Mouse (Mus musculus): ENCODE results near the gene Ak4. TPM values are rescaled to one million over a fixed set of nuclear protein-coding genes. Genes with fewer than 3 reads are reported as not detected.
A peak's percentile ranks its signal among the peaks of the same experiment; 100 is the strongest.

Ak4 gene
- polyA plus RNA-seq, 1 experiment from 2014 or later: 9.5 TPM

- DNase-seq (ENCODE audit: low spot score) (peak; percentile 79), ATAC-seq (replicated peaks; ENCODE audit: low FRiP score, low TSS enrichment, low read depth) (no peak)
- no peak overlapping the region for H3K27ac ChIP-seq (ENCODE audit: low read depth)
- no peaks in the 10 kb centered on the region for H3K36me3 ChIP-seq (ENCODE audit: control insufficient read depth, insufficient read depth, low read length)
- H3K4me2 ChIP-seq (ENCODE audit: low read length): peak overlapping the region; percentile 60
- WGBS: 11% methylated on average over 24 of the region's 24 CpGs
- peak overlapping the region; percentile 35 for H3K4me3 ChIP-seq (ENCODE audit: low read depth, low read length)
- H3K9me3 ChIP-seq (ENCODE audit: control insufficient read depth, low read length): no peaks in the 10 kb centered on the region
- no peak overlapping the region for H3K9ac ChIP-seq (ENCODE audit: low read length)
- peaks cover 14% of the 10 kb centered on the region for H3K27me3 ChIP-seq (replicated peaks; ENCODE audit: control insufficient read depth, insufficient read depth, low read length)
- no peaks in the 10 kb centered on the region; the same call in 1 of the 2 replicates for H3K4me1 ChIP-seq (replicated peaks; ENCODE audit: control insufficient read depth, insufficient read depth, low read length)
Measured at GRCm38 (mm10) chr4:101507571-101508422, 88.7 kb downstream of the Ak4 start.

GRCm38 (mm10) chr4:101508431-101508830, 89.4 kb downstream of the Ak4 start:
- DNase-seq (ENCODE audit: low spot score) (no peak), ATAC-seq (replicated peaks; ENCODE audit: low FRiP score, low TSS enrichment, low read depth) (no peak)
- Histone ChIP-seq H3K27me3 (replicated peaks; ENCODE audit: control insufficient read depth, insufficient read depth, low read length) (peaks cover 14% of the 10 kb centered on the region), H3K9me3 (ENCODE audit: control insufficient read depth, low read length) (no peaks in the 10 kb centered on the region), H3K27ac (ENCODE audit: low read depth) (no peak overlapping the region), H3K4me2 (ENCODE audit: low read length) (peak overlapping the region; percentile 60), H3K4me1 (replicated peaks; ENCODE audit: control insufficient read depth, insufficient read depth, low read length) (no peaks in the 10 kb centered on the region; the same call in 1 of the 2 replicates), H3K4me3 (ENCODE audit: low read depth, low read length) (peak overlapping the region; percentile 32), H3K36me3 (ENCODE audit: control insufficient read depth, insufficient read depth, low read length) (no peaks in the 10 kb centered on the region), H3K9ac (ENCODE audit: low read length) (no peak overlapping the region)
- 2% methylated on average over 10 of the region's 10 CpGs for WGBS

- H3K4me2 ChIP-seq (ENCODE audit: low read length): peak overlapping the region; percentile 60
- H3K27ac ChIP-seq (ENCODE audit: low read depth): no peak overlapping the region
- no peaks in the 10 kb centered on the region; the same call in 1 of the 2 replicates for H3K4me1 ChIP-seq (replicated peaks; ENCODE audit: control insufficient read depth, insufficient read depth, low read length)
- peaks cover 14% of the 10 kb centered on the region for H3K27me3 ChIP-seq (replicated peaks; ENCODE audit: control insufficient read depth, insufficient read depth, low read length)
- H3K9ac ChIP-seq (ENCODE audit: low read length): no peak overlapping the region
- H3K4me3 ChIP-seq (ENCODE audit: low read depth, low read length): peak overlapping the region; percentile 32
- DNase-seq (ENCODE audit: low spot score) (peak; percentile 64), ATAC-seq (replicated peaks; ENCODE audit: low FRiP score, low TSS enrichment, low read depth) (peak; percentile 64)
- H3K9me3 ChIP-seq (ENCODE audit: control insufficient read depth, low read length): no peaks in the 10 kb centered on the region
- H3K36me3 ChIP-seq (ENCODE audit: control insufficient read depth, insufficient read depth, low read length): no peaks in the 10 kb centered on the region
- 7% methylated on average over 30 of the region's 30 CpGs for WGBS
Measured at GRCm38 (mm10) chr4:101508851-101509577, 89.9 kb downstream of the Ak4 start.

- no peak overlapping the region for H3K4me2 ChIP-seq (ENCODE audit: low read length)
- H3K27me3 ChIP-seq (replicated peaks; ENCODE audit: control insufficient read depth, insufficient read depth, low read length): peaks cover 14% of the 10 kb centered on the region
- H3K9ac ChIP-seq (ENCODE audit: low read length): no peak overlapping the region
- H3K9me3 ChIP-seq (ENCODE audit: control insufficient read depth, low read length): no peaks in the 10 kb centered on the region
- H3K4me3 ChIP-seq (ENCODE audit: low read depth, low read length): no peak overlapping the region
- DNase-seq (ENCODE audit: low spot score) (no peak), ATAC-seq (replicated peaks; ENCODE audit: low FRiP score, low TSS enrichment, low read depth) (no peak)
- WGBS: 78% methylated on average over 8 of the region's 8 CpGs
- no peak overlapping the region for H3K27ac ChIP-seq (ENCODE audit: low read depth)
- no peaks in the 10 kb centered on the region; the same call in 1 of the 2 replicates for H3K4me1 ChIP-seq (replicated peaks; ENCODE audit: control insufficient read depth, insufficient read depth, low read length)
- H3K36me3 ChIP-seq (ENCODE audit: control insufficient read depth, insufficient read depth, low read length): no peaks in the 10 kb centered on the region
Measured at GRCm38 (mm10) chr4:101510111-101510903, 91.2 kb downstream of the Ak4 start.

- WGBS: 59% methylated on average over 5 of the region's 5 CpGs
- ATAC-seq (replicated peaks; ENCODE audit: low FRiP score, low TSS enrichment, low read depth): no peak
- H3K27me3 ChIP-seq (replicated peaks; ENCODE audit: control insufficient read depth, insufficient read depth, low read length): peaks cover 14% of the 10 kb centered on the region
Measured at GRCm38 (mm10) chr4:101510904-101511210, 91.8 kb downstream of the Ak4 start.

GRCm38 (mm10) chr4:101511768-101512521, 92.9 kb downstream of the Ak4 start:
- peaks cover 13% of the 10 kb centered on the region for H3K27me3 ChIP-seq (replicated peaks; ENCODE audit: control insufficient read depth, insufficient read depth, low read length)
- no peak overlapping the region for H3K9ac ChIP-seq (ENCODE audit: low read length)
- no peaks in the 10 kb centered on the region for H3K9me3 ChIP-seq (ENCODE audit: control insufficient read depth, low read length)
- no peak overlapping the region for H3K27ac ChIP-seq (ENCODE audit: low read depth)
- no peaks in the 10 kb centered on the region for H3K36me3 ChIP-seq (ENCODE audit: control insufficient read depth, insufficient read depth, low read length)
- no peaks in the 10 kb centered on the region; the same call in 1 of the 2 replicates for H3K4me1 ChIP-seq (replicated peaks; ENCODE audit: control insufficient read depth, insufficient read depth, low read length)
- DNase-seq (ENCODE audit: low spot score) (no peak), ATAC-seq (replicated peaks; ENCODE audit: low FRiP score, low TSS enrichment, low read depth) (no peak)
- H3K4me3 ChIP-seq (ENCODE audit: low read depth, low read length): no peak overlapping the region
- H3K4me2 ChIP-seq (ENCODE audit: low read length): no peak overlapping the region
- WGBS: 87% methylated on average over 5 of the region's 5 CpGs

More at GRCm38 (mm10) chr4:101510904-101511210, 91.8 kb downstream of the Ak4 start:
- H3K9me3 ChIP-seq (ENCODE audit: control insufficient read depth, low read length): no peaks in the 10 kb centered on the region
- no peak for DNase-seq (ENCODE audit: low spot score)
- no peaks in the 10 kb centered on the region for H3K36me3 ChIP-seq (ENCODE audit: control insufficient read depth, insufficient read depth, low read length)
- H3K4me3 ChIP-seq (ENCODE audit: low read depth, low read length): no peak overlapping the region
- H3K4me1 ChIP-seq (replicated peaks; ENCODE audit: control insufficient read depth, insufficient read depth, low read length): no peaks in the 10 kb centered on the region; the same call in 1 of the 2 replicates
- no peak overlapping the region for H3K27ac ChIP-seq (ENCODE audit: low read depth)
- no peak overlapping the region for H3K4me2 ChIP-seq (ENCODE audit: low read length)
- no peak overlapping the region for H3K9ac ChIP-seq (ENCODE audit: low read length)

- peaks cover 11% of the 10 kb centered on the region for H3K27me3 ChIP-seq (replicated peaks; ENCODE audit: control insufficient read depth, insufficient read depth, low read length)
- H3K27ac ChIP-seq (ENCODE audit: low read depth): no peak overlapping the region
- H3K4me2 ChIP-seq (ENCODE audit: low read length): no peak overlapping the region
- DNase-seq (ENCODE audit: low spot score) (no peak), ATAC-seq (replicated peaks; ENCODE audit: low FRiP score, low TSS enrichment, low read depth) (no peak)
- no peak overlapping the region for H3K9ac ChIP-seq (ENCODE audit: low read length)
- no peaks in the 10 kb centered on the region; the same call in 1 of the 2 replicates for H3K4me1 ChIP-seq (replicated peaks; ENCODE audit: control insufficient read depth, insufficient read depth, low read length)
- WGBS: 90% methylated on average over 3 of the region's 3 CpGs
- no peaks in the 10 kb centered on the region for H3K36me3 ChIP-seq (ENCODE audit: control insufficient read depth, insufficient read depth, low read length)
- no peak overlapping the region for H3K4me3 ChIP-seq (ENCODE audit: low read depth, low read length)
- H3K9me3 ChIP-seq (ENCODE audit: control insufficient read depth, low read length): no peaks in the 10 kb centered on the region
Measured at GRCm38 (mm10) chr4:101513251-101513650, 94.2 kb downstream of the Ak4 start.

- no peak for ATAC-seq (replicated peaks; ENCODE audit: low FRiP score, low TSS enrichment, low read depth)
- no peaks in the 10 kb centered on the region for H3K27me3 ChIP-seq (replicated peaks; ENCODE audit: control insufficient read depth, insufficient read depth, low read length)
- WGBS: 95% methylated on average over 14 of the region's 14 CpGs
Measured at GRCm38 (mm10) chr4:101515853-101516252, 96.8 kb downstream of the Ak4 start.

More at GRCm38 (mm10) chr4:101515853-101516252, 96.8 kb downstream of the Ak4 start:
- H3K4me2 ChIP-seq (ENCODE audit: low read length): no peak overlapping the region
- no peaks in the 10 kb centered on the region for H3K36me3 ChIP-seq (ENCODE audit: control insufficient read depth, insufficient read depth, low read length)
- H3K4me3 ChIP-seq (ENCODE audit: low read depth, low read length): no peak overlapping the region
- H3K27ac ChIP-seq (ENCODE audit: low read depth): no peak overlapping the region
- H3K9me3 ChIP-seq (ENCODE audit: control insufficient read depth, low read length): no peaks in the 10 kb centered on the region
- no peak for DNase-seq (ENCODE audit: low spot score)
- no peak overlapping the region for H3K9ac ChIP-seq (ENCODE audit: low read length)
- H3K4me1 ChIP-seq (replicated peaks; ENCODE audit: control insufficient read depth, insufficient read depth, low read length): no peaks in the 10 kb centered on the region
